Mouse (Mus musculus) layer of hippocampus, adult 9-10 months (tissue): Measurements from ENCODE around the gene Hsph1.

ENCODE experiments used
- DNase-seq: peaks from one replicate; pipeline ENCODE4 v3.0.0; 2022; ENCODE audit warnings: low spot score

The Hsph1 gene

DNA sequence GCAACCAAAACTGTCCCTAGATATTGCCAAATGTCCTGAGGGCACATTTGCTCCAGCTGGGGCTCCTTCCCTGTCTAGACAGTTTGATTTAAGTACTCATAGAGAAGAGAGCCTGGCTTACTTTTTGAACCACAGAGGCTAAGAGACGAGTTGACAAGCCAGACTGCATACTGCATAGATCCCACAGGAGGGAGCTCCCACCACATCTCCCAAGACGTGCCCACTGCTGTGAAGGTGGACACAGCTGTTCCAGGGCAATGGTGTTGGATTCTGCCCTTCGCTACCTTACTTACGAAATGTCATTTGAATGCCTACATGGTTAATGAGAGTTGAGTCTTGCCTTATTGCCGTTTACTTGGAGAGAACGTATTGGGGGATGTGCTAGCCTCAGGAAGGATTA, 6.2 kb upstream of the Hsph1 start:
- DNase-seq: no peak

DNA sequence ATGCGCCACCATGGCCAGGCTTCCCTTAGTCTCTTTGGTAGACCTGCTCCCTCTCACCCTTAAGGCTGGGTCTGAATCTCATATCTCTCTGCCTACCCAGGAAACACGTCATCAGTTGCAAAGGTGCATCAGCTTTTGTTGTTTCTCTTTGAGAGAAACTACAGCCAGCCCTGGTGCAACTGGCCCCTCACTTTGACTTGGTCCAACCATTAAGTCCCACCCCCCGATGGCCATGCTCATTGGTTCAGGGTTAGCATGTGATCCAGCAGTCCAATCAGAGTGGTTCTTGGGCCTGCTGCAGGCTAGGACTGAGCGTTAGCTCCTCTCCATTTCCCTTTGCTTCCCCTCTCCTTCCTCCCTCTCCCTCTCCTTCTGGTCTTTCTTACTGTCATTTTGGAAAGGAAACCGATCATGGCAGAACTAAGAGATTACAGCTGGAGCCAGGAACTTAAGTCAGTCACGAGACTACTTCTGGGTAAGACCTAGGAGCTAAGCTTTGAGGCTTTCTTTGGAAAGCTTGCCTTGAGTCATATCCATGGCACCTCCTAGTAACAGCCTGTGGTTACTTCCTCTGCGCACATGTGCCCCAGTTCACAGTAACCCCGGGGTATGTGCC, 5.2 kb upstream of the Hsph1 start:
- DNase-seq: no peak

DNA sequence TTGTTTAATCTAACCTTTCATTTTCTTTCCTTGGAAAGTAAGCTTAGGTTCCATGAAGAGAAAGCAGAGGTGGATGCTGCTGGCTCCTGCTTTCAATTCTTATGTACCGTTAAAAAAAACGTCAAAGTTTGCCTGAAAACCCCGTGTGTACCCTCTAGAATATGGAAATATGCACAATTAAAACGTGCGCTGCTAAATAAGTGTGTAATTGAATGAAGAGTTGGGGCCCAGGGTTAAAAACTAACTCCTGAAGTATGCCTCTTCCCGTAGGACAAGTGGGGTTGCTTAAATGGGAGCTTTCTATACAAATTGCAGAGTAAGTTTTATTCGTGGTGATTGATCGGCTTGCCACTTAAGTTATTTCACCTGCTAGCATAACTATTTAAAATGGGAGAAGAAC, 1.1 kb upstream of the Hsph1 start:
- DNase-seq: no peak

DNA sequence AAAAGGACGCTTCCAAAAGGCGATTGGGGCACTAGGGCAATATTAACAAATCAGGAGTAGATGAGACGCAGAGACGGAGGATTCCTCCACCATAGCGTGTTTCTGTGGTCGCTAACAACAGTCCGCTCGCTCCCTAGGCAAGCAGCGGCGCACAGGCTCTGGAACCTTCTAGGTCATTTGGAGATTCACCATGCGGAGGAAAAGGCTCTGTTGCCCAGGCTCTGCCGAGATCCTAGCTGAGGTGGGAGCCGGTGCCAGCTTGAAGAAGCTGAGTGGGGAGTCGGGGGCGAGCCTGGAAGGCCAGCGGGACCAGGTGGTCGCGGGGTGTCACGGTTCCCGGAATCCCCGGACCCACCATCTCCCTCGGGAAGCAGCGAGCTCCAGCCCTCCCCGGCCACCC, 620 bp downstream of the Hsph1 start:
- no peak for DNase-seq

DNA sequence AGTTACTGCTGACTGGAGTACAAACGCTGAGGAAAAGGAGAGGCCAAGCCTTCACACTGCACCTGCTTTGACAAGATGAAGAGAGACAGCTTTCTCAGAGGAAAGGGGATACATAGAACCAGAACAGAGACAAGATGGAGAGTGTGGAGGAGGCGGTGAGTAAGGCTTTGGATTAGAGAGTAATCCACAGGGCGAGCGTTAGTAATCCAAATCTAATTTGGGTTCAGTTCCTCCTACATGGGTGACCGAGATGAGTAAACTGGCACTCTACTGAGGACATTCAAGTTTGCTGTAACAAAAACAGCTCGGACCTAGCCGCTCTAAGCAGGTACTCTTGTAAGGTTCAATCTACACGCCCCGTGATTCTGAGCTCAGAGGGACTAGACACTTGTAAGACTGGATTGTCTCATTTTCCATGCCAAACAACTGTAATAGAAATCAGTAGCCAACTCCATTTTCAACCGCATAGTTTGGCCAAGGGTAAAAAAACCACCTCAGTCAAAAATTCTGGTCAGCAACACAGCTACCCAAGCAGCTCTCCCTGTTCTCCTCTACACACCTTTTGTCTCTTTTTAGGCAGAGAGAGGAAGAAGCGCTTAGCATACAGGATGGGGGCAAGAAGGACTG, 1.7 kb downstream of the Hsph1 start:
- DNase-seq: no peak

GRCm38 (mm10) chr5:149625547-149625946, 10.6 kb downstream of the Hsph1 start:
- no peak for DNase-seq

DNA sequence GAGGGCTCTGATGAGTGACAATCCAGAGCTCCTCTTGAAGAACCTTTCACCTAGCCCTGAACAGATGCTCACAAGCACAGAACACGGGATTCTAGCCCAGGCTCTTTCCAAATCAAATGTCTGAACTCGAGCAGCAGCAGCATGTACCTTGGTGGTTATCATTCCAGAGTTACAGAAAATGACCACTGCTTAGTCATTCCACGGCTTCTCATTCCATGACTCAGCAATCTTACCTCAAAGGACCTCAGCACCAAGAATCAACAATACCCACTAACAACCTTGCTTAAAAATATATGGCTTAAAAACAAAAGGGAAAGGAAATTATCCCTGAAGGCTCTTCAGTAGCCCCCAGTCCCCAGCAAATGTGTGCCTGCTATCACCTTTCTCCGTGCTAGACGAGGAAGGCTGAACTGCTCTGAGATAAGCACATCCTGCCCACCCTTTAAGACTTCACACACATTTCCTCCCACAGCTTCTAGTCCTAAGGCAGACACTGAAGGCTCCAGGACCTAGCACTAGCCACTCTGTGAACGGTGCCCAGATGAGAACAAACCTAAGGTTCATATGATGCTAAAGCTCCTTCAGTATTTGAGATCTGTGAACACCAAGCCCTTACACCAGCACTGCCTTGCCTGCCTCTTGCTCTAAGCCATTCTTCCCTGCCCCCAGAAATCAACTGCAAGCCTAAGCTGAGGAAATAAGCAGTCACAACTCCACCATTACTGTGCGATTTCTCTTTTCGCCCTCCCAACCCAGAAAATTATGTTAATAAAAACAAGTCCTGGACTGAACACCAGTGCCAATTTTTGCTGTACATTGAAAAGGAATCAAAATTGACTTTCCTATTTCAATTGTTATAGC, 12.1 kb downstream of the Hsph1 start:
- no peak for DNase-seq

GRCm38 (mm10) chr5:149622644-149623043, 13.5 kb downstream of the Hsph1 start:
- DNase-seq: no peak

GRCm38 (mm10) chr5:149622152-149622551, 14.0 kb downstream of the Hsph1 start:
- DNase-seq: no peak

DNA sequence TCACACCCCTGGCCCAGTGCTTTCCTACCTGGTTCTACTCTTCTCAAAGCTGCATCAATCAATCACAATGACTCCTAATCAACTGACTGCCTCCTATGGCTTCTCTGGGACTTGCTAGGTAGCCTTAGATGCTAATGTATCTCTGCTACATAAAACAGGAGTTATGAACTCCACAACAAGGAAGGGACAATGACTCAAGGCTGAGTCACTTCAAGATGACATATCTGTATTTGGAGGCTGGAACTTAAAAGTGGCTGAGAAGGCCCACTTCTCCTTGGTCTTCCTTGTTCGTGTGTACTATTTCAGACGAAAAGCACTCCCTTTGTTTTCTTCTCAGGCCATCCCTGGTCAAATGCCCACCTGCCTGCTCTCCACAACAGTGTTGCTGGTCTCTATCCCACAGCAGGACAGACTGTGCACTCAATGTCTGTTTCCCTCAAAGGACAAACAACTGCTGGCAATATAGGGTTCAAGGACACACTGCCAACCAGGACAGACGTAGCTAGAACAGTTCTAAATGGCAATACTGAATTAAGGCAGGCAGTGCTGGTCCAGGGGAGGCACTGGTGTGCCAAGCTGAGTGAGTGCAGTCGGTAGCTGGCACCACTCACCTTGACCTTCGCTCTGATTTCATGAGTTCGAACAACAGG, 18.3 kb downstream of the Hsph1 start:
- no peak for DNase-seq

DNA sequence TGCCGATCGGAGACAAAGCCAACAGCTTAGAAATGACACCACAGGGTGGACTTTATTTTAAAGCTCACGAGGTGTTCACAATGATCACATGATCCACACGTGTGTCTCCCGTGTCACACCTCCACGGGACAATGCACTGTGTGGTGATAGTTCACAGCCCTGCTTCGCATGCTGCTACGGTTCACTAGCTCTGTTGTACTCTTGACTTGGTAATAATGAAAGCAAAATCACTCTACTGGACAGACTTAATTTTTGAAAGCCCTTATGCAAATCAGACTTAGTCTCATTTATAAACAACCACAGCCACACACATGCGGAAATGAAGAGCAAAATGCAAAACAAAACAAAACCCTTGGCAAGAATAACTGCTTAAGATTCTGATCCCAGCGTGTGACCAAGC, 19.4 kb downstream of the Hsph1 start:
- DNase-seq: no peak

- no peak for DNase-seq
Observed at GRCm38 (mm10) chr5:149616138-149616537, 20.0 kb downstream of the Hsph1 start.

GRCm38 (mm10) chr5:149612740-149613139, 23.4 kb downstream of the Hsph1 start:
- DNase-seq: peak; percentile 44

GRCm38 (mm10) chr5:149612165-149612518, 24.0 kb downstream of the Hsph1 start:
- no peak for DNase-seq

DNA sequence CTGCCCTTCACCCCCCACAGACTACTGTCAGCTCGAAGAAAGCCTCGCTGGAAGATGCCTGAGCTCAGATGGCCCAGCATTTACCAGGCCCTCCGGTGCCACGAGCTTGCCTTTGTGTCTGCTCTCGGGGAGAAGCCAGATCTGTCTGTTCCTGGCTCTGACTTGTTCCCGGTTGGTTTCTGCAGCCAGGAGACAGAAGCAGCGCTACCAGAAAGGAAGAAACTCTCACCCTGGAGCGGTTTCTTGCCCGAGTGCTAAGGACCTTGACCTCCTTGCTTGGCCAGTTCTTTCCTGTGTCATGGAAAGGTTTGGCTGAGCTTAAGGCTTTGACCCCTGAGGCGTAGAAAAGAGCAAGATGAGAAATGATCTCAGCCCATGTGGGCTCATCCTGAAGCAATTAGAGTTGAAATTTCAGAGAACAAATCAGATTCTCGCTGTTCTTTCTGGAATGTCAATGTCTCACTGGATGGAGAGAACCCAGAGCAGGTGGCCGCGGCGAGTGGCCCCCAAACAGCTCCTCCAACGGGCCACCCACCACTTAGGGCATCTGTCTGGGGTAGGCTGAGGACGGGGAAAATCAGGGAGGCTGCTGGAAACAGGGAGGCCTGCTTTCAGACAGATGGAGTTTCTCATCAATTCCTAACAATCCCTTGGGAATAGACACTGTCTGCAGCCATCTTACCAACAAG, 24.6 kb downstream of the Hsph1 start:
- DNase-seq: no peak

DNA sequence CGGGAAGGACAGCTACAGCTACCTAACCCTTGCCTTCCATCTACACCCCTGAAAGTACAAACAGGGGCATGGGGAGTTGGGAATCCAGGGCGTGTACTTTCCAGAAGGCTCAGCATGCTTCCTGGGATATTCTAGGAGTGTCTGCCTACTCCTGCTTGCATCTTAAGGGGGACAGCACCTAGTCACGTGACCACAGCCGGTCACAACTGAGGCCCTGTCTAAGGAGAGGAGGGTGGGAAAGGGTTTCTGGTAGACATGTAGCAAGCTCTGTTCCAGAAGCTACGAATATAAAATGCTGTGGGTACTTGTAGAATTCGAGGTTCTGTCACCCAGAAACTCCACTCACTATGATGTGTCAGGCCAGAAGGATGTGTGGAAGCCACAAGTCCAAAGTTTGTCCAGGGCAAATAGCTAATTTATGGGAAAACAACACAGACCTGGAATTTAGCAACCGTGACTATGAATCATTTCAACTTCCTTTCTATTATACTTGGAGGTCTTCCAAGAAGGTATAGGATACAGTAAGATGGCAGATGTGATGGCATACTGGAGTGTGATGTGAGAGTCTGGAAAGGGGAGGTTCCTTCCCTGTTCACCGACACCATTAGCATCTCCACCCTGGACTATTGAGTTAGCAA, 29.0 kb downstream of the Hsph1 start:
- no peak for DNase-seq

DNA sequence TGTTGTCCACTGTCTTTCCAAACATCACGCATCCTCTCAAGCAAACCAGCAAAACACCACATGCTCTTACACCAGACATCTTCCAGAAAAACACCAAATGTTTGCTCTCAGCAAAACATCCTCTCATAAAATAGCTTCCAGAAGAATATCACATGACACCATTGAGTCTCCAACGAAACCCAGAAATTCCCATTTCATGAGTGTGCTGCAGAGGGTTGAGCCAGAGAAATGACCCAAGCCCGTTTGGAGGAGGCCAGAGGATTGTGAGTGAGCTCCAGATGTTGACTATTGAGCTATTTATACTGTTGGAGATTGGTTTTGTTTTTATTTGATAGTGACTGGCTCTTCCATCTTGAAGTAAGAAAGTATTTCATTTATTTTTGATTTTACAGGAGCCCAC, 32.9 kb downstream of the Hsph1 start:
- DNase-seq: no peak

DNA sequence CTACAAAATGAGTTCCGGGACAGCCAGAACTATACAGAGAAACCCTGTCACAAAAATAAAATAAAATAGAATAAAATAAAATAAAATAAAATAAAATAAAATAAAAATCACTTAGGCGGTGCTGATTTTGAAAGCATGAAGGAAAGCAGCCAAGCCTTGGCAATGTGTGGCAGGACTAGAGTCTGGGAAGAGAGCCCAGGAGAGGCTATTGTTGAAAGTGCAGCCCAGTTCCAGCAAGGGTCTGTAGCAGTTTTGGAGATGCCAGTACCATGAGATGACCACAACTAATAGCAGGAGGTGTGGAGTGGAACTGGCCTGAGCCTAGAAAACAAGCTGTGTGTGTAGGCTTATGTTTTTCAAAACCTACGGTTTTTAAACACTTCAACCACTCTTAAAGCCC, 34.2 kb downstream of the Hsph1 start:
- DNase-seq: no peak

GRCm38 (mm10) chr5:149597351-149597750, 38.8 kb downstream of the Hsph1 start:
- DNase-seq: no peak

- no peak for DNase-seq
Observed at GRCm38 (mm10) chr5:149594215-149594614, 42.0 kb downstream of the Hsph1 start.

GRCm38 (mm10) chr5:149589932-149590331, 46.2 kb downstream of the Hsph1 start:
- no peak for DNase-seq
